Mouse (Mus musculus): Measurements from ENCODE around the gene Prkacb.

GRCm38 (mm10) chr3:146757970-146758960 lies 54.5 kb downstream of the Prkacb start:
- TF ChIP-seq POLR2A (IDR thresholded peaks at IDR 0.05; ENCODE audit: extremely low read depth, insufficient read depth, low read length) = no peak
- TF ChIP-seq CTCF (IDR thresholded peaks at IDR 0.05; ENCODE audit: low read depth, low read length) = no peak

Data from liver, adult 2 months (tissue).